Mouse (Mus musculus) liver, adult 2 months (tissue): ENCODE measurements around the gene Otop2.

Experiments
- CTCF ChIP-seq: fragments of 200-500 bp; IDR thresholded peaks from 2 replicates; pipeline ENCODE4 v1.5.1; 2011; ENCODE audit warnings: low read depth, low read length, control low read depth
- POLR2A ChIP-seq: fragments of 200-500 bp; IDR thresholded peaks from 2 replicates; pipeline ENCODE4 v1.6.1; 2011; ENCODE audit warnings: low read length, control low read depth; ENCODE audit not compliant: insufficient read depth; ENCODE audit errors: extremely low read depth

DNA sequence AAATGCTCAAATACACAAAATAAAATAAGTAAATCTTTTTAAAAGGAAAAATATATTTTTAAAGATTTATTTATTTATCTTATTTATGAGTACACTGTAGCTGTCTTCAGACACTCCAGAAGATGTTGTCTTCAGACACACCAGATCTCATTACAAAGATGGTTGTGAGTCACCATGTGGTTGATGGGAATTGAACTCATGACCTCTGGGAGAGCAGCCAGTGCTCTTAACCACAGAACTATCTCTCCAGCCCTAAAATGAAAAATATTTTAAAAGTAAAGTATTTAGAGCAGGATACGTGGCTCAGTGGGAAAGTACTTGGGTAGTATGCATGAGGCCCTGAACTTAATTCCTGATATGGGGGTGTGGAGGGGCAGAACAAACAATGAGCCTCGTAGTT is 5.6 kb upstream of the Otop2 start:
- TF ChIP-seq CTCF (no peak), POLR2A (no peak)
